Mouse (Mus musculus): Measurements from ENCODE around the gene Klra1. TPM values are rescaled to one million over a fixed set of nuclear protein-coding genes. Genes with fewer than 3 reads are reported as not detected.

The Klra1 gene
- not detected in 2 replicates for polyA plus RNA-seq (2012)

DNA sequence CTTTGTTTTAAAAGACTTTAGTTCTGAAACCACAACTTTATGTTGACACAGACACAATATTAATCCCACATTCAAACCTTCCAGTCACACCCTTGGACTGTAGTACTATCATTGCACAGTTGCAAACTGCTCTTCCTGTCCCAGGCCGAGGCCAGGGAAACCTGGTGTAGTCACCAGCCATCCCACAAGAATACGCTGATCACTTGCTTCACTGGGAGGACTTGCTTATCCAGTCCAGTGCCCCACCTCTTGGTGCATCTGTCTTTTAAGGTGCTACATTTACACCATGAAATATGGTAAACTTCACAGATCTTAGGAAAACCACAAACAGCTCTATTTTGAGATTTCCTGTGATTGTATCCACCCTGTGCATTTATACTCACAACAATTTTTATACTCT, at the start of gene Klra1:
Klra1 (minus strand) TSS at position 125 of the 400 bp plus-strand sequence.

GRCm38 (mm10) chr6:130337411-130337810, 49.3 kb downstream of the Klra1 start, which contains the start of gene Klra3:
Gene Klra3 (minus strand): TSS chr6:130337574.

Other genes starting within 250 kb of the Klra1 start
- 0.10 TPM in 1 of 2 replicates, not detected in the other for gene Klra9, start 193.8 kb downstream of the Klra1 start, polyA plus RNA-seq (2012)
- 0.17 TPM in 1 of 2 replicates, not detected in the other for gene Klra7, start 153.6 kb downstream of the Klra1 start, polyA plus RNA-seq (2012)
- not detected in 2 replicates for gene Klra10, start 104.9 kb downstream of the Klra1 start, polyA plus RNA-seq (2012)
- gene Klra3, start 49.3 kb downstream of the Klra1 start, polyA plus RNA-seq (2012), result not detected in 2 replicates